Mouse (Mus musculus) liver, adult 2 months (tissue): ENCODE data around the gene Rtcb.

Source experiments
- CTCF ChIP-seq: fragments of 200-500 bp; IDR thresholded peaks from 2 replicates; pipeline ENCODE4 v1.5.1; 2011; ENCODE audit warnings: low read depth, low read length, control low read depth
- POLR2A ChIP-seq: fragments of 200-500 bp; IDR thresholded peaks from 2 replicates; pipeline ENCODE4 v1.6.1; 2011; ENCODE audit warnings: low read length, control low read depth; ENCODE audit not compliant: insufficient read depth; ENCODE audit errors: extremely low read depth

DNA sequence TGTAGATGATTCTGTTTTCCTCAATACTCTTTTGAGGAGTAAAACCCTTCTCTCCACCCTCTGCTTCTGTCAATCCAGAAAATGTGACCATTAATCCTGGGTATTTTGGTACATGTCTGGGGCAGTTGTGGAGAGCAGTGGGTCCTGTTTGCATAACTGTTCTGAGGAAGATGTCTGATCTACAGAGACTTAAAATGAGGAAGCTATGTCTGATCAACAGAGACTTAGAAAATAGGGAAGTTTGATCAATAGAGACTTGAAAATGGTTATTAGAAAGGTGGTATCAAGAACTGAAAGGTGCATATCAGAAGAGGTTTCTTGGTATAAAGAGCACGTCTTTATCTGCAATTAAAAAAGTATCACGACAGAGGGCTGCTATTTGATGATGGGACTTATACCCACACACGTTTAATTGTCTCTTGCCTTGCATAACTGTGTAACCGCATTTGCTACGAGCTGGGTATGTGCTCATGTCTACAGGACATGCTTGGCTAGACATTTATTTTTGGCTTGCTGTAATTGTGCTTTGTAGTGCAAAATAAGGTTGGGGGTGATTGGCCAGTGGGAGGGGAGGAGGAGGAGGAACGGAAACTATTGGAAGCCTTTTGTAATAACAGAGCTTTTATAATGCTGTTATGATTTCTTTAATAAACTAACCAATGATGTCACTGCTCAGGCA is 5.7 kb downstream of the Rtcb start:
- no peak for TF ChIP-seq CTCF
- no peak for TF ChIP-seq POLR2A
